Comparison of ENCODE assay signal across 1 mouse cellular context in genomic region chr1:135205257-135205656, GRCm38 (mm10).
TF ChIP-seq lines count a peak whose summit lies in the region.

No protein-coding gene starts in this region.

TF ChIP-seq in MEL, 35 proteins besides CTCF, POLR2A, EP300 and RAD21:
- TF ChIP-seq BHLHE40 (IDR thresholded peaks at IDR 0.05; ENCODE audit: borderline replicate concordance, low read depth, low read length): no peak
- TF ChIP-seq USF2 (IDR thresholded peaks at IDR 0.05; ENCODE audit: borderline replicate concordance in 1 of 2, insufficient read depth in 1 of 2, low read depth in 1 of 2, low read length in 2 of 2): no peak
- no peak for TF ChIP-seq RCOR1 (IDR thresholded peaks at IDR 0.05; ENCODE audit: low read depth, low read length)
- TF ChIP-seq ZMIZ1 (IDR thresholded peaks at IDR 0.05; ENCODE audit: low read depth, low read length): no peak
- TF ChIP-seq E2F4 (IDR thresholded peaks at IDR 0.05; ENCODE audit: borderline replicate concordance, low read depth, low read length): no peak
- no peak for TF ChIP-seq MAZ (IDR thresholded peaks at IDR 0.05; ENCODE audit: low read depth, low read length)
